Mouse (Mus musculus) neutrophil, adult 5-6 weeks (primary cell): Measurements from ENCODE around the gene Lbp. TPM values are rescaled to one million over a fixed set of nuclear protein-coding genes. Genes with fewer than 3 reads are reported as not detected.

Source experiments
- ATAC-seq: fragments of 151-379, 151-347 bp; 2 replicates; pipeline ENCODE4 v1.8.0; 2017; ENCODE audit warnings: mild to moderate bottlenecking, moderate TSS enrichment; ENCODE audit not compliant: insufficient number of reproducible peaks, poor library complexity, low FRiP score, severe bottlenecking; ENCODE audit errors: extremely low read depth
- total RNA-seq: library from RNA; stranded (forward); fragments of 200-1000 nt; gene quantifications from 2 replicates; pipeline ENCODE4 v1.2.3, GENCODE M21; 2017

Lbp gene
- total RNA-seq, 1 experiment from 2014 or later: 1.2 TPM

DNA sequence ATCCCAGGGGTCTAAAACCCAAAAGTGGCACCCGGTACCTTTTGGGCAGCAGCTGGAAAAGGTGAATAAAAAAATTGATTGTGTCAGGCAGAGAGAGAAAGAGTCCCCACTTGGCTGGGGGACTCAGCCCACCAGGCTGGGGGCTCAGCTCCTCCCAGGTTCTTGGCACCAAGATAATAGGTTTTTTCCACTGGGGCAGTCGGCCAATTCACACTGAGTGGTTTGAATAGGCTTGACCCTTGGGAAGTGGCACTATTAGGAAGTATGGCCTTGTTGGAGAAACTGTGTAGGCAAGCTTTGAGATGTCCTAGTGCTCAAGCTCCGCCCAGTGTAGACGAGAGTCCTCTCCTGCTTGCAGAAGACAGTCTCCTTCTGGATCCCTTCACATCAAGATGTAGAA lies 6.6 kb upstream of the Lbp start:
- ATAC-seq: no peak

DNA sequence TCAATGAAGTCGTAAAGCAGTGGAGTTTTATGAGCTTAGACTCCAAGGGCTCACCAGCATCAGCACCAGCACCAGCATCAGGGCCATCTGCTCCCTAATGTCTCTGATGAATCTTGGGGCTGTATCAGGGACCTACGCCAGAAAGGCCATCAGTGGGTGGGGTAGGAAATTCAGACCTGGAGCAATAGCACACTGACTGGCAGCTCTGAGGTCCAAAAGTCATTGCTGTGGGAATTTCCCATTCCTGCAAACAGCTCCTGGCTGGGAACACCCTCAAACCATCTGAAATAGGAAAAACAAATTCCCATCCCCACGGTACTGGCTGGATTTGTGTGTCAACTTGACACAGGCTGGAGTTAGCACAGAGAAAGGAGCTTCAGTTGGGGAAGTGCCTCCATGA lies 3.5 kb upstream of the Lbp start:
- no peak for ATAC-seq

DNA sequence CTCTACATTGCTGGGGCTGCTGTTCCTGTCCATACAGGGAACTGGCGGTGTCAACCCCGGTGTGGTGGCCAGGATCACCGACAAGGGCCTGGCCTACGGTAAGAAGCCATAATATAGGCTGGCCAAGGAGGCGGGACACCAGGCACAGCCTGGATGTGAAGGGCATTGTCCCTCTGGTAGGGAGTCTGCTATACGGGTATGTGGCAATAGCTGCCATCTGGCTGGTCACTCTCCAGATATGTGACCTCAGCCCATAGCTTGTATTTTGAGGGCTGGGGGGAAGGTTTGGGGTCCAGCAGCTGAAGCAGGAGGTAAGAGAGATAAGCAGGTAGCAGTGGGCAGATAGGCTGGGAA lies 380 bp downstream of the Lbp start:
- ATAC-seq: 0 out of 2 replicates have a peak, but pooled peaks have one; percentile 11

DNA sequence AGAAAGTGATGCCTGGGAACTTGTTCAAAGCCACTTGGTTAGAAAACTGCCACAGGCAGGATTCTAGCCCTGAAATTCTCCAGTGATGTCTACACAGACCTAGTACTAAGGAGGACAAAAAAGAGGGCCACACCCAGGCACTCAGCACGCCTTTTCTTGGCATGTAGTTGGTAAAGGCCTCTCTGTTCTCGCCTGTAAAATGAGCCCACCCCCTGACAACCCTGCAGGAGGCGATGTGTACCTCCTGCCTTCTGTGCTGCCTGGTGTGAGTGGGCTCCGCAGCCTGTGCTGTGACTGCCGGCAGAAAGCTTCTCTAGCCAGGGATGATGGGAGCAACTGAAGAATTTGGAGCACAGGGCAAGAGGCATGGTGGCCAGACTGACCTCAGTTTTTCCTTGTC lies 2.0 kb downstream of the Lbp start:
- no peak for ATAC-seq

DNA sequence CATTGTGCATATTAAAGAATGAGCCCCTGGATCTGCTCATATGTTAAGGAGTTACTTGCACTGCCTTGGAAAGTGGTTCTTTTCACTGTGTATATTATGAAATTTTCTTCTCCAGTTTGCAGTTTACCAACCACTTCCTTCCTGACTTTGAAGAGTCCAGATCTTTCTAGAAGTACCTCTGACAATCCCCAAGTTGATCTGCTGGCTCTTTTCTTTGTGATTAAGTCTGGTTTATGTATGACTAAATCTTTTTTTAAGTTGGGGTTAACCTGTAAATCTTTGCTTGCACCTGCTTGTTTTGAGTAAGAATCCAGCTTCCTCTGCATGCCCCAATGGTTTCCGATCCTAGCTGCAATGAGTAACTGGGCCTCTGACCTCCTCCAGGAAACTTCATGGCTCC lies 6.8 kb downstream of the Lbp start:
- no peak for ATAC-seq

DNA sequence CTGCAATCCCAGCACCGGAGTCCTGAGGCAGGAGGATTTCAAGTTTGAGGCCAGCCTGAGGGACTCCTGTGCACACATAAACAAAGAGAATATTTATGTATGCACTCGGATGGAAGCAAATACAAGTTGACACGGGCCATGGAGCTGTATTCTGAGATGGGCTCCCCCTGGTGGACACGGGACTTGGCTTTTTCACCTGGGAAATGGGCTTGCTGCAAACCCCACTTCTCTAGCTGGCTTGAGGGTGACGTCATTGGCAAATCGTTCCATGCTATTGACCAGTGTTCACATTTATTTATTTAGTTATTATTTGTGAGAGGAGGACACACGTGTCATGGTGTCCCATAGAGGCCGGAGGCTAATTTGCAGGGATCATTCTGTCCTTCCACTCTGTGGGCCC lies 10.1 kb downstream of the Lbp start:
- ATAC-seq: no peak

DNA sequence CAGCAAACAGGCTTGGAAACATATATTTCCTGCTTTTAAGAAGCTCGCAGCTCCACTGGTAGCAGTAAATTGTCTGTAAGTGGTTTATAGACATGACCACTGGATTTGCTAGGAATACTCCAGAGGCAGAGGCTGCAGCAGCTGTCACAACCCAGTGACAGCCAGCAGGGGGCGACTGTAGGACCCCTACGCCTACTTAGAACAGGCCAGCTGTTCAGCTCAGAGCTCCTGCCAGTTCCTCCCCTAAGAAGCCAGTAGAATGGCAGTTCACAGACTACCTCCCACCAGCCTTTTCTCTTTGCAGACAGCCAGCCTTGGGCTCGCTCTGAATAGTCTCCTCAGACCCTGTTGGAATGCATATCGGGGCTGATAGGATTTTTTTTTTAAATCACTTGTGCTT lies 10.7 kb downstream of the Lbp start:
- ATAC-seq: no peak

DNA sequence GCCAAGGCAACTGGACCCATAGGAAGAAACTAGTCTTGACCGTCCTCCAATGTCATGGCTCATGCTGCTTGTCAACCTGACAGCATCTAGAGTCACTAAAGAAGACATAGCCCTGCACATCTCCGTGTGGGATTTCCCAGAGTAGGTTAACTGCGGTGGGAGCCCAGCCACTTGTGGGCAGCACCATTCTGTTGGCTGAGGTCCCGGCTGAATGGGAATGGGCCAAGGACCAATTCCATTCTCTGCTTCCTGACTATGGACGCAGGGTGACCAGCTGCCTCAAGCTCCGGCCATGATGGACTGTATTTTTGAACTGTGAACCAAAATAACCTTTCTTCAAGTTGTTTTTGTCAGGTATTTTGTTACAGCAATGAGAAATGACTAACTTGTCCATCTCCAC lies 15.3 kb downstream of the Lbp start:
- no peak for ATAC-seq

DNA sequence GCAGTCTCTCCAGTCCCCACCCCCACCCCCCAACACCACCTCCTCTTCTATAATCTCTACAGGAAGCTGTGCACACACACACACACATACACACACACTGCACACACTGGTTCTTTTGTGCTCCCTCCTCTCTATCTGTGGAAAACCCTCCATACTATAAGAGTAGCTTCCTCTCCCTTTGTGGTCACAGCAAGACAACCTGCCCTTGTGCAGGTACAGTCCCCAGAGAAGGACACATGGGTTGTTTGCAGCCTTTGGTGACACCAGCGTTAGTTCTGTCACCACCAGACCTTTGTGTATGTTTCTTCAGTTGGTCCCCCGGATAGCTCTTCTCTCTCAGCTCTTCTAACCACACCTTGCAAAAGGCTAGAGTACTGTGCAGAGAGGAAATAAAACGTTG lies 16.6 kb downstream of the Lbp start:
- peak; percentile 31; the same call in 1 of the 2 replicates for ATAC-seq

DNA sequence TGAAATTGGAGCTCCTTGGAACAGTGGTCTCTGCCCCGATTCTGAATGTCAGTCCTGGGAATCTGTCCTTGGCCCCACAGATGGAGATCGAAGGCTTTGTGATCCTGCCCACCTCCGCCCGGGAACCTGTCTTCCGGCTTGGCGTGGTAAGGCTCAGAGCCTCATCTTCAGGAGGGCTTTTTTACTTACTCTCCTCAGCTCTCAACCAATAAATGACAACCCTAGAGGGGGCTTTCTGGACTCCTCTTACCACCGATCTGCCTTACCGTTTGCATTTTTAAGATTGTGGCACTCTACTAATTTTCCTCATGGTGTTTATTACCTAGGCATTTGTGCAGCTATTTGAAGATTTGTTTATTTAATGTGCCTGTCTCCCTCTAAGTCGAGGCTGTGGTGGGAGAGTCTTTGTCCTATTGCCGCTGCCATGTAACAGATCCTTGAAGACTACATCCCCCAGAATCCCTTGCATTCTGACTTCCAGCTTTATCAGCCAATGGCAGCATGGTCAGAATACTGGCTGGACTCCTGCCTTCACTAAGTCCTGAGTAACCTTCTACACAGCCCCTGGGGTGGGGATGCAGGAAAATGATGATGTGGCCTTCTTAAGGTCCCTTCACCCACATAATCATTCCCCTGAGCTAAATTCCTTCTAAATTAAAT lies 18.4 kb downstream of the Lbp start:
- no peak for ATAC-seq

DNA sequence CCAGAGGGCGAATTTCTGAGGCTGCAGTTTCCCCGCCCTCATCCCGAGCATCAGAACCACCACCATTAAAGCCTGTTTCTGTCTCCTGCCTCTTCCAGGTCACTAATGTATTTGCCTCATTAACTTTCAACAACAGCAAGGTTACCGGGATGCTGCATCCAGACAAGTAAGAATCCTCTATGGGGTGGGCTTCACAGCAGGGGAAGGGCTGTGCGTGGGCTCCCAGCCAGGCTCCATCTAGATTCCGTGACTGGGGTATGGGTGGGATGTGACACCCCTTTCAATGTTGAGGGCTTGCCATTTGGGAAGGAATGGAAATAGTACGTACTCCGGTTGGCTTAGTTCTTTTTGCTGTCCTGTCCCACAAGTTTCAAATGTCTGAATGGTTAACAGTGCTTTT lies 19.3 kb downstream of the Lbp start:
- no peak for ATAC-seq

DNA sequence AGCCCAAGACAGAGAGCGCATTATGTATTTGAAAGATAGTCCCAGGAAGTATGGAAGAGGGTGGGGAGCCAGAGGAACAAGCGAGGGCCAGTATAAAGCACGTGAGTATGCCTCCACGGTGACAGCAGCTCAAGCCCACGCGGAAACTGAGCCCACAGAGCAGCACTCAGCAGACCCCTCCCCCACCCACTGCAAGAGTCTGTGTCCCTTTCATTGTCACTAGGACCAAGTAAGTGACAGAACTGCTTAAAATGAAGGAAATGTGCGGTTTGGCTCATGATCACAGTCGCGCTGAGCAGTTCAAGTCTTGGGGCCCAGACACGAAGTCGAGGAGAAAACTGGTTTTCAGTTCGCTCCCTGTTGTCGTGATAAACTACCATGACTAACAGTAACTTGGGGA lies 28.1 kb downstream of the Lbp start:
- ATAC-seq: no peak

DNA sequence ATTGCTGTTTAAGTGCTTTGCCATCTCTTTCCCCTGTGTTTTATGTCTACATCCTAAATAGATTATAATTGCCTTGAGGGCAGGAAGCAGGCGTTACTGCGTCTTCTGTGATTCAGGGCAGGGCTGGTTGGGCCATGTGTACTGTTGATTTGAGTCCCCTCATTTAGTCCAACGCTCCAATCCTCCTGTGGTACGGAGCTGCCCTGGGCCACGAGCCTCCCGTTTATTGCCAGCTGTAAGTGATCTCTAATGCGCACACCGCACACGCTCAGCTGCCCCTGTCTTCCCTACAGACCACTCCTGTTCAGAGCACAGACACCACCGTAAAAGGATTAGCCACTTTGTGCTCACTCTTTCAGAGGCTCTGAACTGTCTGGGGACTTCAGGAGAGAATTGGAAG lies 31.4 kb downstream of the Lbp start:
- no peak for ATAC-seq

DNA sequence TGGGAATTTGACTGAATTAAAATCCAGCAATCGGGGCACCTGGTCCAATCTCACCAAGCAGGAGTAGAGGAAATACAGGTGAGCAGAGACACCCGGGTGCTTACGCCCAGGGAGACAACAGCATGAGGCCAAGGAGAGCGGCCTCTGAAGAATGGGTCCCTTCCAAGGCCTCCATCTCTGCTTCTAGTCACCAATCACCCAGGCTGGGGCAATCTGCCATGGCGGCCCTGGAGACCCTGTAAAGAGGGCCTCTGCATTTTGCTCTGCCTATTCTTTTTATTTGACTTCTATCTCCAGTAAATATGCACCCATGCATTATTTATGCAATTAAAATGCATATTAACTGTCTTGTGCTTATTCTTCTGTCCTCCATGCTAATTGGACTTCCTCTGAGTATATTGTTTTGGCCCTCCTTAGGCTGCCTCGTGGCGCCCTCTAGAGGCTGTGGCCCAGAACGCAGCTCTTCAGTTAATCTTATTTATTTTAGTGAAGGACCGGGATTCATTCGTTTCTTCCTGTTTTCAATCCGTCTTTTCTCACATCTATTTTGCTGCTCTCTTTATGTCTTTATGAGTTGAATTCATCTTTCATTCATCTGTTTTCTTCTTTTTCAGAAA lies 33.8 kb downstream of the Lbp start:
- peak; percentile 66 for ATAC-seq

DNA sequence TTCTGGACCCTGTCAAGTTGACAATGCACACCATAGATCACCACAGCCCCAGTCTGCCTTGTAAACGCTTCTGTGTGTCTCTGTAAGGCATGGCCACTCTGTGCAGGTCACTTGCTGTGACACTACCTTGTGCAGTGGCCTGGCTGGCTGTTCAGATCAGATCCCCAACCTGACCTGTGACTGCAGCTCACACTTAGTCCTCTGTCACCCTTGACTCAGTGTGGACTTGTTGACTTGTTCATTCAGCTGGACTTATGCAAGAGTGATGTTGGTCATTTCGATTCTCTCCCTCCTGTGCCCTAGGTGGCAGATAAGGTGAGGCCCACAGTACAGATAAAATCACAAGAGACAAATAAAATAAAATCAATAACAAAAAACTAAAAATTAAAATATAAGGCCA lies 35.0 kb downstream of the Lbp start:
- no peak for ATAC-seq

DNA sequence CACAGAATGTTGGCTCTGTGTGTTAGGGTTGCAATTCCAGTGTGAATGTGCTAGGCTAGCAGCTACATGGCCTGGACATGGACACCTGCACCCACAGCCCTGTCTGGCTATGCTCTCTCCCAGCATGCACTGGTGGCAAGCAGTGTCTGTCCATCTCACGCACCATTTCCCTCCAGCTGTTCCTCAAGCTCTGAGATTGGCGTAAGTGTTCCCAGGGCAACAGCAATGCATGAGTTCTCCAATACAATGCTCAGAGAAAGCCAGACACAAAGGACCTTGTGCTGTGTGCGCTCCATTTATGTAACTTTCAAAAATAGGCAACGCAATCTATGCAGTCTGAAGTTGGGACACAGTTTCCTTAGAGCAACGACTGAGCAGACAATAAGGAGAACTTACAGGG lies 37.2 kb downstream of the Lbp start:
- ATAC-seq: no peak

DNA sequence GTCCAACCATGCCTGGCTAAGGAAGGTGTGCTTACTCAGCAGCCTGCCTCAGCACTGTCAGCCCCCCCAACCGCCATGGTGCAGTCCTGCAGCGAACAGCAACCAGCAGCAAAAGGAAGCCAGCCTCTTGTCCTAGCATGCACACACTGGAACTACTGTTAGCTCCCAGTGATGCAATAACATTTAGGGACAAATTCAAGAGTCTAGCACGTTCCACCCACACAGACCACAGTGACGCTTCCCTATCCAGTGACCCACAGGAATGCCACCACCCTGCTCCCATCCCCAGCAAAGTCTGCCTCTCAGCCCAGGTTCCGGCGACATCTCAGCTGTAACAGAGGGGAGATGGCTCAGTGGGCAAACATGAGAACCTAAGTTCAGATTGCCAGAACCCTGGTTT lies 40.2 kb downstream of the Lbp start:
- ATAC-seq: no peak

DNA sequence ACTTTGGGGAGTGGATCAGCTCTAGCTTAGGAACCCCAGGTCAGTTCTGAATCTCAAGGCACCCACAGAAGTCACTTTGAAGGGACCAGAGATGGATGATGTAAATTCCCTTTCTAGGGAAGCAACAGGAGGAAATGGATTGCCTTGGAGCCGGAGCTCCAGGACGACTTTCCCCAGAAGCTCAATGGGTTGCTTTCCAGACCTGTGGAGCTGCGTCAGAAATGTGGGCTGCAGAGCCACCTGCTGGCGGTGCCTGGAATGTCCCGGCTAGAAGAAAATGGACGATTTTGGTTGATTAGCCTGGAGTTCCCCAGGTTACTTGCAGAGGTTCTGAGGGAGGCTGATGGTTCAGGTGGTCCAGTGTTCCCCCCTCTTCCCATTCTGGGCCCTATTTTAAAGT lies 41.6 kb downstream of the Lbp start:
- ATAC-seq: peak; percentile 84

DNA sequence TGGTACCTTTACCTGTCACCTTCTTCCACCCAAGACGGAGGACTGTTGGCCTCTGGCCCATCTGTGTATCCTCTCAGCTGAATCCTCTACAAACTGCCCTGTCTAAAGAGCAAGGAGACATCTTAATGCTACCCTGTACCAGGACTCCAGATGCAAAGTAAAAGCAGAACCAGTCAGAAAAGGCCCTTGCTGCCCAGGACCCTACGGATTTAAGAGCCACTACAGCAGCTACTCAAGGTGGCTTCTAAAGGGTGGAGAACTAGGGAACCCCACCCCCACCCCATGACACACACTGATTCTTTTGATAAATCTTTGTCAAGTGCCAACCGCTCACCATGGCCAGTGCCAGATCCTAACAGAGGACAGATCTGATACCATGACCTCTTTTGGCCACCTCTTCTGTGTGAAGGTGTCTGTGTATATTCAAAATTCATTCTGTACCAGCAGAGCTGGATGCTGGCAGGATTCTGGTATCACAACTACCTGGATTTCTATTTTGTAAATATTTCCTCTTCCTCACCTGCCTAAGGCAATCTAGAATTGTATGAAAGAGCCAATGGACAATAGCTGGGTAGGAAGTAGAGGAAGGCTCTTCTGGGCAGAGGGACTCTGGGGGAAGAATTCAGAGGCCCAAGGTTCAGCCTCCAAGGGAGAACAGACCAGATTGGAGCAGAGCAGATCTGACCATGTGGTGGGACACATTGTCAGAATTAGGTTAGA lies 46.7 kb downstream of the Lbp start:
- ATAC-seq: no peak

DNA sequence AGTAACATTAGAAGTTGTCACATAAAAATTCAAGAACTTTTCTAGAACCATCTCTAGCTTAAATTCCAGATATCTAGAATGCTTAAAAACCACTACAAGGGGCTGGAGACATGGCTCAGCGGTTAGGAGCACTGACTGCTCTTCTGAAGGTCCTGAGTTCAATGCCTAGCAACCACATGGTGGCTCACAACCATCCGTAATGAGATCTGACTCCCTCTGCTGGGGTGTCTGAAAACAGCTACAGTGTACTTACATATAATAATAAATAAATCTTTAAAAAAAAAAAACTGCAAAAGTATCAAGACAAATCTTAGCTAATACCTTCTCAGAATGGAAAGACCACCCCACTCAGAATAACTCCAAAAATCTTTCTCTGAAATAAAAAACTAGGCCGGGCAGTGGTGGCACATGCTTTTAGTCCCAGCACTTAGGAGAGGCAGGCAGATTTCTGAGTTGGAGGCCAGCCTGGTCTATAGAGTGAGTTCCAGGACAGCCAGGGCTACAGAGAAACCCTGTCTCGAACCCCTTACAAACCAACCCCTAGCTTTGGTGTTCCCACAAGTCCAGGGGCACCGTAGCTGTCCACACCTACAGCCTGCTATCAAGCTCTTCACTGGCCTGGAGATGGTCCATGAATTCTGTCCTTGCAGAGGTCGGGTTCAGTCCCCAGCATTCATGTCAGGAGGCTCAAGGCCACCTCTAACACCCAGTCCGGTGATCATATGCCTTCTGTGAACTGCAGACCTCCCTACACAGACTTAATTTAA lies 48.2 kb downstream of the Lbp start:
- ATAC-seq: no peak
